Comparison of ENCODE assay signal across 20 mouse cellular contexts in genomic region chr4:82863316-82863715, GRCm38 (mm10). TPM values are rescaled to one million over a fixed set of nuclear protein-coding genes. Genes with fewer than 3 reads are reported as not detected.
DNase-seq lines count a peak whose midpoint lies in the region; ATAC-seq and TF ChIP-seq lines count a peak whose summit lies in the region.
"Had no signal": no experiment of that assay in that cellular context is flagged by ENCODE, and none has a peak within 500 bp of the region (broad histone marks: within the 10 kb centered on the region; RNA-seq: fewer than 3 reads in every experiment).

No protein-coding gene starts in this region.

- H3K4me2 ChIP-seq in midbrain, postnatal 0 days (ENCODE audit: low read depth, low read length, poor library complexity, severe bottlenecking) = no peak overlapping the region
- H3K4me2 ChIP-seq in midbrain, embryonic 16.5 days (ENCODE audit: low read length) = no peak overlapping the region
- H3K4me2 ChIP-seq: hindbrain, embryonic 14.5 days; liver, embryonic 15.5 days had no signal

- H3K27me3 ChIP-seq in kidney, adult 2 months (replicated peaks; ENCODE audit: control insufficient read depth, insufficient read depth, low read length) = no peaks in the 10 kb centered on the region; the same call in 1 of the 2 replicates
- H3K27me3 ChIP-seq in midbrain, postnatal 0 days (ENCODE audit: insufficient read depth, low read length) = no peaks in the 10 kb centered on the region
- no peaks in the 10 kb centered on the region for H3K27me3 ChIP-seq in midbrain, embryonic 16.5 days (ENCODE audit: control insufficient read depth, insufficient read depth, low read depth, low read length)
- H3K27me3 ChIP-seq: liver, embryonic 15.5 days had no signal

- no peaks in the 10 kb centered on the region for H3K36me3 ChIP-seq in kidney, adult 2 months (ENCODE audit: control insufficient read depth, insufficient read depth, low read length)
- no peaks in the 10 kb centered on the region for H3K36me3 ChIP-seq in midbrain, postnatal 0 days (ENCODE audit: insufficient read depth, low read length)
- no peaks in the 10 kb centered on the region for H3K36me3 ChIP-seq in midbrain, embryonic 16.5 days (ENCODE audit: control insufficient read depth, insufficient read depth, low read length)
- H3K36me3 ChIP-seq: liver, embryonic 15.5 days had no signal

- no peak for TF ChIP-seq POLR2A in kidney, adult 2 months (IDR thresholded peaks at IDR 0.05; ENCODE audit: low read depth, low read length)

- no peak for ATAC-seq in midbrain, postnatal 0 days (ENCODE audit: low FRiP score)
- no peak for ATAC-seq in midbrain, embryonic 16.5 days
- ATAC-seq: intestine, postnatal 0 days; lung, postnatal 0 days had no signal

- H3K9ac ChIP-seq in midbrain, postnatal 0 days (replicated peaks; ENCODE audit: low read length, poor library complexity, severe bottlenecking) = no peak overlapping the region
- H3K9ac ChIP-seq in midbrain, embryonic 16.5 days (ENCODE audit: low read depth, low read length) = no peak overlapping the region
- H3K9ac ChIP-seq: hindbrain, embryonic 14.5 days; liver, embryonic 15.5 days had no signal

- peaks cover 3% of the 10 kb centered on the region; the same call in 1 of the 2 replicates for H3K4me1 ChIP-seq in kidney, adult 2 months (ENCODE audit: control insufficient read depth, insufficient read depth, low read length)
- no peaks in the 10 kb centered on the region; the same call in 1 of the 2 replicates for H3K4me1 ChIP-seq in midbrain, postnatal 0 days (ENCODE audit: insufficient read depth, low read length)
- H3K4me1 ChIP-seq in midbrain, embryonic 16.5 days (ENCODE audit: control insufficient read depth, insufficient read depth, low read length) = peaks cover 8% of the 10 kb centered on the region

- 65% methylated on average over 8 of the region's 8 CpGs for WGBS in kidney, adult 2 months
- 72% methylated on average over 8 of the region's 8 CpGs for WGBS in midbrain, postnatal 0 days
- 76% methylated on average over 8 of the region's 8 CpGs for WGBS in midbrain, embryonic 16.5 days

- no peak overlapping the region for H3K27ac ChIP-seq in kidney, adult 2 months (ENCODE audit: insufficient read depth, low read depth, low read length)
- H3K27ac ChIP-seq in midbrain, postnatal 0 days (ENCODE audit: low read depth, low read length) = no peak overlapping the region
- no peak overlapping the region for H3K27ac ChIP-seq in midbrain, embryonic 16.5 days (ENCODE audit: low read length)
- H3K27ac ChIP-seq: hindbrain, embryonic 14.5 days; liver, embryonic 15.5 days had no signal

- H3K9me3 ChIP-seq in midbrain, postnatal 0 days (ENCODE audit: low read length) = no peaks in the 10 kb centered on the region
- no peaks in the 10 kb centered on the region for H3K9me3 ChIP-seq in midbrain, embryonic 16.5 days (replicated peaks; ENCODE audit: control insufficient read depth, low read length, poor library complexity, severe bottlenecking)
- H3K9me3 ChIP-seq: liver, embryonic 15.5 days had no signal

- TF ChIP-seq CTCF in kidney, adult 2 months (conservative IDR thresholded peaks at IDR 0.05; ENCODE audit: insufficient read depth, insufficient read length, low read depth, low read length) = no peak
- TF ChIP-seq CTCF in midbrain, postnatal 0 days (IDR thresholded peaks at IDR 0.05) = no peak

- peak; percentile 72 to 85 for DNase-seq in cerebellum, postnatal 10 days
- no peak for DNase-seq in cerebellum, adult 11 months
- DNase-seq in kidney, adult 2 months = peak; percentile 16
- DNase-seq in kidney, adult 9 months = no peak
- peak; percentile 54 for DNase-seq in midbrain, postnatal 0 days (ENCODE audit: low spot score)
- peak; percentile 18 to 38 for DNase-seq in layer of hippocampus, postnatal 36 days
- DNase-seq: adrenal gland, postnatal 14 days; B cell, adult 2 months; gastrocnemius, postnatal 36 days had no signal

- no peak overlapping the region for H3K4me3 ChIP-seq in kidney, adult 2 months (ENCODE audit: insufficient read depth, low read depth, low read length)
- H3K4me3 ChIP-seq in midbrain, postnatal 0 days (ENCODE audit: low read depth, low read length) = no peak overlapping the region
- no peak overlapping the region for H3K4me3 ChIP-seq in midbrain, embryonic 16.5 days (ENCODE audit: low read depth, low read length)
- H3K4me3 ChIP-seq: liver, embryonic 15.5 days had no signal

RNA-seq across cellular contexts. Expression of gene Zdhhc21, which starts 3.6 kb away (rescaled TPM):
- 3.4 and 3.6 TPM in 2 replicates for polyA plus RNA-seq in kidney, adult 2 months (2012; rRNA removed)
- total RNA-seq in midbrain, postnatal 0 days (2014; rRNA removed) = 50.3 and 55.1 TPM in 2 replicates
- 11.5 and 14.8 TPM in 2 replicates for polyA plus RNA-seq in midbrain, postnatal 0 days (2015; fragmentation: Nextera tagmentation; extraction: Ambion mirVana)
- 19.2 and 21.6 TPM in 2 replicates for polyA plus RNA-seq in midbrain, embryonic 16.5 days (2015; fragmentation: Nextera tagmentation; extraction: Ambion mirVana)
- 10 to 100 TPM; 41.8 to 44.7 TPM for total RNA-seq in layer of hippocampus, postnatal 36 days (2021)

RNA-seq across cellular contexts. Expression of gene Cer1, which starts 21.6 kb away (rescaled TPM):
- polyA plus RNA-seq in kidney, adult 2 months (2012; rRNA removed) = not detected in 2 replicates
- total RNA-seq in midbrain, postnatal 0 days (2014; rRNA removed) = not detected in 2 replicates
- not detected in 2 replicates for polyA plus RNA-seq in midbrain, postnatal 0 days (2015; fragmentation: Nextera tagmentation; extraction: Ambion mirVana)
- not detected in 2 replicates for polyA plus RNA-seq in midbrain, embryonic 16.5 days (2015; fragmentation: Nextera tagmentation; extraction: Ambion mirVana)
- not detected for total RNA-seq in layer of hippocampus, postnatal 36 days (2021)
- total RNA-seq: adrenal gland, postnatal 14 days; gastrocnemius, postnatal 36 days; layer of hippocampus, adult 18-20 months; megakaryocyte progenitor cell, adult 5-6 weeks; monocyte, adult 5-6 weeks had no signal
- polyA plus RNA-seq: heart, postnatal 0 days; hindbrain, embryonic 14.5 days; intestine, postnatal 0 days; liver, embryonic 15.5 days; lung, postnatal 0 days; neural tube, embryonic 14.5 days; small intestine, adult 2 months had no signal

Comparison
In these comparisons a context has a peak if more than half of its experiments do, and no peak if none do; other contexts are left out.
1. DNase-seq: peak in cerebellum, postnatal 10 days (2 of 2), kidney, adult 2 months (single experiment), midbrain, postnatal 0 days (single experiment) and layer of hippocampus, postnatal 36 days (2 of 2); none in cerebellum, adult 11 months (single experiment) and kidney, adult 9 months (single experiment).